ENCODE assay signal across 10 mouse cellular contexts in the genomic region with DNA sequence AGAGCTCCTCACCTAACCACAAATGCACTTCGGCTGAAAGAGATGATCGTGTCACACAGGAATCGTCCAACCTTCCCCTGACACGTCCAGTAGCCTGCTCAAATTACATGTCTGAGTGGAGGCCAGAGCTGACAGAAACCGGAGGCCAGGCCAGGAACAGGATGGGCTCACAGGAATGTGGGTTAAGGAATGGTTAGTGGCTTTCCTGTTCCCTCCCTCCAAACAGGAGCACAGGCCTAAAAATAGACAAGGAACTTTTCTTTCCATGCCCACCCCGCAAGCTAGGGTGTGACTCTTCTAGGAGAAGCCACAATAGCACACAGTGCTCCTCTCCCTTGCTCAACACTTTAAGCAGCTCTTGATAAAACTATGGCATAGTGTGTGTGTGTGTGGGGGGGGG.
DNase-seq lines count a peak whose midpoint lies in the region; ATAC-seq lines count a peak whose summit lies in the region.
"Had no signal": no experiment of that assay in that cellular context is flagged by ENCODE, and none has a peak within 500 bp of the region (broad histone marks: within the 10 kb centered on the region; RNA-seq: fewer than 3 reads in every experiment).

No protein-coding gene starts in this region.

- H3K9me3 ChIP-seq in limb, embryonic 11.5 days (ENCODE audit: control insufficient read depth, low read length), result no peaks in the 10 kb centered on the region
- no peaks in the 10 kb centered on the region for H3K9me3 ChIP-seq in limb, embryonic 10.5 days (replicated peaks)
- no peaks in the 10 kb centered on the region for H3K9me3 ChIP-seq in kidney, embryonic 16.5 days (ENCODE audit: low read length)
- H3K9me3 ChIP-seq: stomach, embryonic 15.5 days had no signal

- WGBS in limb, embryonic 11.5 days, result 19% methylated on average over 6 of the region's 6 CpGs
- 20% methylated on average over 6 of the region's 6 CpGs for WGBS in limb, embryonic 10.5 days
- WGBS in kidney, embryonic 16.5 days, result 9% methylated on average over 6 of the region's 6 CpGs

- DNase-seq in limb, embryonic 11.5 days (ENCODE audit: low spot score), result peak; percentile 33
- no peak for DNase-seq in limb, embryonic 10.5 days (ENCODE audit: low spot score)
- peak; percentile 95 for DNase-seq in heart, adult 11 months
- peak; percentile 51 for DNase-seq in mesoderm, embryonic 11.5 days (ENCODE audit: low read depth, low spot score)
- no peak for DNase-seq in urinary bladder, postnatal 4 days (ENCODE audit: low spot score in 2 of 2)
- DNase-seq in right cerebral cortex, postnatal 36 days (ENCODE audit: low spot score in 2 of 2), result no peak
- DNase-seq in thymus, adult 18-20 months, result no peak

- no peak overlapping the region for H3K4me3 ChIP-seq in limb, embryonic 11.5 days (ENCODE audit: low read depth, low read length)
- no peak overlapping the region for H3K4me3 ChIP-seq in limb, embryonic 10.5 days
- H3K4me3 ChIP-seq in kidney, embryonic 16.5 days (ENCODE audit: low read length), result no peak overlapping the region
- H3K4me3 ChIP-seq: stomach, embryonic 15.5 days had no signal

- no peaks in the 10 kb centered on the region for H3K27me3 ChIP-seq in limb, embryonic 11.5 days (ENCODE audit: control insufficient read depth, insufficient read depth, low read length)
- H3K27me3 ChIP-seq in limb, embryonic 10.5 days (ENCODE audit: low read depth, poor library complexity, severe bottlenecking), result no peaks in the 10 kb centered on the region
- no peaks in the 10 kb centered on the region for H3K27me3 ChIP-seq in kidney, embryonic 16.5 days (ENCODE audit: insufficient read depth, low read length)
- H3K27me3 ChIP-seq: CH12.LX; stomach, embryonic 15.5 days had no signal

- no peak overlapping the region for H3K4me2 ChIP-seq in limb, embryonic 11.5 days (ENCODE audit: low read depth, severe bottlenecking)
- H3K4me2 ChIP-seq in kidney, embryonic 16.5 days (replicated peaks; ENCODE audit: low read depth, low read length), result no peak overlapping the region
- H3K4me2 ChIP-seq: stomach, embryonic 15.5 days had no signal

- H3K4me1 ChIP-seq in limb, embryonic 11.5 days (ENCODE audit: control insufficient read depth, insufficient read depth, low read length), result 0 out of 2 replicates have a peak, but pooled peaks cover 2% of the 10 kb centered on the region
- peaks cover 7% of the 10 kb centered on the region for H3K4me1 ChIP-seq in limb, embryonic 10.5 days
- peaks cover 8% of the 10 kb centered on the region for H3K4me1 ChIP-seq in kidney, embryonic 16.5 days (ENCODE audit: insufficient read depth, low read length)
- H3K4me1 ChIP-seq: stomach, embryonic 15.5 days had no signal

- H3K27ac ChIP-seq in limb, embryonic 11.5 days (replicated peaks; ENCODE audit: low read depth, low read length), result no peak overlapping the region
- no peak overlapping the region for H3K27ac ChIP-seq in limb, embryonic 10.5 days
- peak overlapping the region; percentile 43; the same call in 1 of the 2 replicates for H3K27ac ChIP-seq in kidney, embryonic 16.5 days (ENCODE audit: low read length)
- H3K27ac ChIP-seq: stomach, embryonic 15.5 days had no signal

- no peaks in the 10 kb centered on the region for H3K36me3 ChIP-seq in limb, embryonic 11.5 days (ENCODE audit: control insufficient read depth, insufficient read depth, low read length)
- peaks cover 15% of the 10 kb centered on the region for H3K36me3 ChIP-seq in limb, embryonic 10.5 days
- H3K36me3 ChIP-seq in kidney, embryonic 16.5 days (ENCODE audit: insufficient read depth, low read length), result peaks cover 22% of the 10 kb centered on the region; the same call in 1 of the 2 replicates

- H3K9ac ChIP-seq in limb, embryonic 11.5 days (ENCODE audit: low read length), result no peak overlapping the region
- H3K9ac ChIP-seq in kidney, embryonic 16.5 days (replicated peaks; ENCODE audit: low read length), result no peak overlapping the region
- H3K9ac ChIP-seq: stomach, embryonic 15.5 days had no signal

- ATAC-seq in limb, embryonic 11.5 days (ENCODE audit: insufficient number of reproducible peaks, low FRiP score, low TSS enrichment, low read depth), result no peak
- ATAC-seq in kidney, embryonic 16.5 days (ENCODE audit: low FRiP score, low TSS enrichment), result peak; percentile 84; the same call in 1 of the 2 replicates

Comparison
In these comparisons a context has a peak if more than half of its experiments do, and no peak if none do; other contexts are left out.
1. DNase-seq: peak in limb, embryonic 11.5 days (single experiment), heart, adult 11 months (single experiment) and mesoderm, embryonic 11.5 days (single experiment); none in limb, embryonic 10.5 days (single experiment), urinary bladder, postnatal 4 days (0 of 2), right cerebral cortex, postnatal 36 days (0 of 2) and thymus, adult 18-20 months (0 of 2).